Mouse (Mus musculus): Measurements from ENCODE around the gene Stra6.

The Stra6 gene

GRCm38 (mm10) chr9:58049861-58050260 is 13.7 kb upstream of the Stra6 start:
- DNase-seq (ENCODE audit: low spot score) = no peak

GRCm38 (mm10) chr9:58051937-58052336 is 11.7 kb upstream of the Stra6 start:
- DNase-seq (ENCODE audit: low spot score) = no peak

- DNase-seq (ENCODE audit: low spot score) = peak; percentile 35
These were observed 10.5 kb upstream of the Stra6 start for GRCm38 (mm10) chr9:58053102-58053501.

- DNase-seq (ENCODE audit: low spot score) = no peak
These were observed 10.0 kb upstream of the Stra6 start for GRCm38 (mm10) chr9:58053544-58053943.

- DNase-seq (ENCODE audit: low spot score) = no peak
These were observed 9.6 kb upstream of the Stra6 start for GRCm38 (mm10) chr9:58054032-58054431.

GRCm38 (mm10) chr9:58055666-58056065 is 7.9 kb upstream of the Stra6 start:
- DNase-seq (ENCODE audit: low spot score) = no peak

GRCm38 (mm10) chr9:58059920-58060319 is 3.7 kb upstream of the Stra6 start:
- DNase-seq (ENCODE audit: low spot score) = no peak

GRCm38 (mm10) chr9:58060677-58061667 is 2.6 kb upstream of the Stra6 start:
- peak; percentile 64 for DNase-seq (ENCODE audit: low spot score)

GRCm38 (mm10) chr9:58065532-58065931 is 1.9 kb downstream of the Stra6 start:
- no peak for DNase-seq (ENCODE audit: low spot score)

- DNase-seq (ENCODE audit: low spot score) = no peak
These were observed 2.6 kb downstream of the Stra6 start for GRCm38 (mm10) chr9:58065977-58066730.

- no peak for DNase-seq (ENCODE audit: low spot score)
These were observed 3.1 kb downstream of the Stra6 start for GRCm38 (mm10) chr9:58066731-58067095.

- no peak for DNase-seq (ENCODE audit: low spot score)
These were observed 4.0 kb downstream of the Stra6 start for GRCm38 (mm10) chr9:58067546-58067945.

GRCm38 (mm10) chr9:58074561-58074960 is 11.0 kb downstream of the Stra6 start:
- no peak for DNase-seq (ENCODE audit: low spot score)

GRCm38 (mm10) chr9:58084586-58084985 is 21.0 kb downstream of the Stra6 start:
- DNase-seq (ENCODE audit: low spot score) = no peak

GRCm38 (mm10) chr9:58085074-58085473 is 21.5 kb downstream of the Stra6 start:
- peak; percentile 16 for DNase-seq (ENCODE audit: low spot score)

- no peak for DNase-seq (ENCODE audit: low spot score)
These were observed 22.6 kb downstream of the Stra6 start for GRCm38 (mm10) chr9:58086203-58086602.

- DNase-seq (ENCODE audit: low spot score) = no peak
These were observed 23.3 kb downstream of the Stra6 start for GRCm38 (mm10) chr9:58086861-58087260.

- DNase-seq (ENCODE audit: low spot score) = no peak
These were observed 23.9 kb downstream of the Stra6 start for GRCm38 (mm10) chr9:58087277-58087998.

GRCm38 (mm10) chr9:58091623-58092425 is 28.2 kb downstream of the Stra6 start:
- no peak for DNase-seq (ENCODE audit: low spot score)

- DNase-seq (ENCODE audit: low spot score) = peak; percentile 51
These were observed 29.1 kb downstream of the Stra6 start for GRCm38 (mm10) chr9:58092581-58093269.

- no peak for DNase-seq (ENCODE audit: low spot score)
These were observed 30.2 kb downstream of the Stra6 start for GRCm38 (mm10) chr9:58093776-58094175.

Data from ovary, postnatal 36 days (tissue).